Mouse (Mus musculus) hindbrain, embryonic 11.5 days (tissue): ENCODE measurements around the gene Ankrd27. TPM values are rescaled to one million over a fixed set of nuclear protein-coding genes. Genes with fewer than 3 reads are reported as not detected.

ENCODE experiments used
- ATAC-seq: fragments of 200-750 bp; cut with Nextera tagmentation; 2 replicates; pipeline ENCODE4 v1.8.0; 2017; ENCODE audit warnings: mild to moderate bottlenecking, moderate TSS enrichment, moderate library complexity; ENCODE audit not compliant: low FRiP score
- DNase-seq: peaks from one replicate; pipeline ENCODE4 v3.0.0-alpha.2; 2015; ENCODE audit warnings: low spot score
- H3K27ac ChIP-seq: fragments of 300-500 bp; sonication (generic); 2 replicates; pipeline ENCODE4 v1.5.1; 2014; ENCODE audit warnings: mild to moderate bottlenecking, low read depth, low read length
- H3K27me3 ChIP-seq: fragments of 300-500 bp; sonication (generic); 2 replicates; pipeline ENCODE4 v1.6.1; 2014; ENCODE audit warnings: mild to moderate bottlenecking, low read length, moderate library complexity, mixed read lengths; ENCODE audit not compliant: control insufficient read depth, insufficient read depth
- H3K36me3 ChIP-seq: fragments of 300-500 bp; sonication (generic); 2 replicates; pipeline ENCODE4 v1.6.1; 2014; ENCODE audit warnings: mild to moderate bottlenecking, low read length, moderate library complexity, mixed read lengths; ENCODE audit not compliant: control insufficient read depth, insufficient read depth
- H3K4me1 ChIP-seq: fragments of 300-500 bp; sonication (generic); replicated peaks from 2 replicates; pipeline ENCODE4 v1.6.1; 2014; ENCODE audit warnings: low read length, mixed read lengths; ENCODE audit not compliant: control insufficient read depth, insufficient read depth
- H3K4me2 ChIP-seq: fragments of 300-500 bp; sonication (generic); replicated peaks from 2 replicates; pipeline ENCODE4 v1.6.1; 2014; ENCODE audit warnings: mild to moderate bottlenecking, low read depth, low read length
- H3K4me3 ChIP-seq: fragments of 300-500 bp; sonication (generic); 2 replicates; pipeline ENCODE4 v1.5.1; 2014; ENCODE audit warnings: low read depth, low read length
- H3K9ac ChIP-seq: fragments of 300-500 bp; sonication (generic); 2 replicates; pipeline ENCODE4 v1.6.1; 2014; ENCODE audit warnings: low read depth, low read length
- H3K9me3 ChIP-seq: fragments of 300-500 bp; sonication (generic); 2 replicates; pipeline ENCODE4 v1.6.1; 2016; ENCODE audit warnings: low read length; ENCODE audit not compliant: control insufficient read depth
- WGBS: fragments of 180-500 bp; shearing (Covaris S2); extraction: QIAGEN DNeasy Blood & Tissue Kit; methylation state at CpG from one replicate; pipeline ENCODE4 v1.1.7; 2014; 5-methylcytosine and 5-hydroxymethylcytosine counted together
- polyA plus RNA-seq: library from polyadenylated mRNA; unstranded; fragments of >200 nt; fragmentation: Nextera tagmentation; extraction: Ambion mirVana; gene quantifications from 2 replicates; pipeline ENCODE4 v1.2.1, GENCODE M21; 2014

Gene Ankrd27
- polyA plus RNA-seq, 1 experiment from 2014 or later, result 24.3 TPM

- Histone ChIP-seq H3K36me3 (no peaks in the 10 kb centered on the region), H3K4me2 (no peak overlapping the region), H3K9ac (no peak overlapping the region), H3K4me1 (peaks cover 4% of the 10 kb centered on the region), H3K9me3 (no peaks in the 10 kb centered on the region), H3K27ac (no peak overlapping the region), H3K4me3 (no peak overlapping the region), H3K27me3 (peaks cover 26% of the 10 kb centered on the region)
- WGBS, result 80% methylated on average over 5 of the region's 5 CpGs
- DNase-seq (no peak), ATAC-seq (no peak)
Observed at GRCm38 (mm10) chr7:35587728-35588127, 1.7 kb downstream of the Ankrd27 start.

DNA sequence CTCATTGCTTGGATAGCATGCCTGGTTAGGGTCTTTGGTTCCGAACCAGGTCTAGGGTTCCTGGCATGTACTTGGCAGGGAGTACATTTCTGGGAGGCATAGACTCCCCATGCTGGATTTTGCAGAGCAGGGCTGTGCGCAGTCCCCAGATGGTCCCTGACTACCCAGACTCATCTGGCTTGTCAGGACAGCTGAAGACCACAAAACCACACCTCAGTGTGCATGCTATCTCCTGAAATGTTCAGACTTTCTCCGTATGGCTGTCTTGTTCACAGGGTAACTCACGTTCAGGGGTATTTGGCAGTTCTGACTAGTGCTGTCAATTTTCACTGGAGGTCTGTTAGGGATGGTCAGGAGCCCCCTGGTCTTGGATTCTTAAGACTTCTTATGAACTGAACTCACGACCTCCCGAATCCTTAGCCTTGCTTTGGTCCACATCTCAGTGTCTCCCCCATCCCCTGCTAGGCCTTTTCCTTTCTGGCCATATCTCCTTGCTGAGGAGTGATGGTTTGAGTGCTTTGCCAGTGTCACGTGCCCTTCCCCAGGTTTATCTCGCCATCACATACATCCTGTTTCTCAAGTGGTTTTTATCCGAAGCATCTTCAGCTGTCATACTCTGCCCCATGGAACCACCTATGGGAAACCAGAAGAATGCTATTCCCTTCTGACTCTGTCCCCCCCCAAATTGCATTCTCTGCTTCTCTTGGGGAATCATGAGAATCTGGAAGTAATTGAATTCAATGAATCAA is 2.8 kb downstream of the Ankrd27 start:
- H3K4me3 ChIP-seq, result no peak overlapping the region
- no peaks in the 10 kb centered on the region for H3K9me3 ChIP-seq
- ATAC-seq, result no peak
- no peak overlapping the region for H3K4me2 ChIP-seq
- H3K36me3 ChIP-seq, result peaks cover 4% of the 10 kb centered on the region; the same call in 1 of the 2 replicates
- peaks cover 4% of the 10 kb centered on the region for H3K4me1 ChIP-seq
- 90% methylated on average over 9 of the region's 9 CpGs for WGBS
- H3K9ac ChIP-seq, result no peak overlapping the region
- peaks cover 14% of the 10 kb centered on the region for H3K27me3 ChIP-seq
- H3K27ac ChIP-seq, result no peak overlapping the region
- DNase-seq, result no peak

DNA sequence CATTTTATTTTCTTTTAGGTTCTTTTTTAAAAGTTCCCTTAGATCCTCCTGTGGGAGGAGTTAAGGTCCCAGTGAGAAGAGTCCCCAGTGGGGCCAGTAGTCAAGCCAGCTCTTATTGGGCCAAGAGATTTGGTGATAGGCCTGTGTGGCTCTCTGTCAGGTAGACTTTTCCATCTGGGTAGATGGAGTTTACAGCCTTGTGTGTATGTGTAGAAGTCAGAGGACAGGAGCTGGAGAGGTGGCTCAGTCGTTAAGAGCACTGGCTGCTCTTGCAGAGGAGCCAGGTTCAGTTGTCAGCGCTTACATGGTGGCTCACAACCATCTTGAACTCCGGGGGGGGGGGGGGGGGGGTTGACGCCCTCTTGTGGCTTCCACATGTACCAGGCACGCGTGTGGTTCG is 3.4 kb downstream of the Ankrd27 start:
- Histone ChIP-seq H3K9ac (no peak overlapping the region), H3K27ac (no peak overlapping the region), H3K36me3 (peaks cover 4% of the 10 kb centered on the region; the same call in 1 of the 2 replicates), H3K27me3 (peaks cover 8% of the 10 kb centered on the region), H3K4me1 (peaks cover 4% of the 10 kb centered on the region), H3K9me3 (no peaks in the 10 kb centered on the region), H3K4me3 (no peak overlapping the region), H3K4me2 (no peak overlapping the region)
- ATAC-seq (no peak), DNase-seq (no peak)
- WGBS, result 93% methylated on average over 6 of the region's 7 CpGs

DNA sequence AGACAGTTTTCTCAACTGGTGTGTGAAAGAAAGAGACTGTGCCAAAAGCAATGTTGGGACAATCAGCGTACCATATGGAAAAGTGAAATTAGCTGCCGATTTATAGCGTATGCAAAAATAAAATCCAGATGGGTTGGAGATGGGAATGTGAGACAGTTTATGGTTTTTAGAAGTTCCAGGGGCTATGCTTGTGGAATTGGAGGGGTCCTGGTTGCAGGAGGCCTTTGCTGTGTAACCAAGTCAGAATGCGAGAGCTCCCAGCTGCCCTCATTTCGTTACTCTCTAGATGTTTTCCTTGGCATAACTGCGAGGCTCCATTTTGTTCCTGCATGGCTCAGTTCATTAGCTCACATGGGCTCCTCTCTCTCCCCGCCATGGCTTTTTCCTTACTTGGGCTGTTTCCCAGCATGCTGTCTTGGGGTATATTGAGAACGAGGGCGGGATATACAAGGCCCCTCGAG is 4.7 kb downstream of the Ankrd27 start:
- DNase-seq (no peak), ATAC-seq (no peak)
- Histone ChIP-seq H3K4me3 (no peak overlapping the region), H3K9ac (no peak overlapping the region), H3K36me3 (peaks cover 4% of the 10 kb centered on the region; the same call in 1 of the 2 replicates), H3K9me3 (no peaks in the 10 kb centered on the region), H3K4me2 (no peak overlapping the region), H3K27me3 (no peaks in the 10 kb centered on the region), H3K27ac (no peak overlapping the region), H3K4me1 (peaks cover 4% of the 10 kb centered on the region)
- WGBS, result 96% methylated on average over 10 of the region's 10 CpGs

GRCm38 (mm10) chr7:35594311-35594710 is 8.3 kb downstream of the Ankrd27 start:
- Histone ChIP-seq H3K27ac (no peak overlapping the region), H3K36me3 (peaks cover 4% of the 10 kb centered on the region; the same call in 1 of the 2 replicates), H3K4me1 (no peaks in the 10 kb centered on the region), H3K4me2 (no peak overlapping the region), H3K9me3 (no peaks in the 10 kb centered on the region), H3K9ac (no peak overlapping the region), H3K4me3 (no peak overlapping the region), H3K27me3 (no peaks in the 10 kb centered on the region)
- WGBS, result 88% methylated on average over 5 of the region's 5 CpGs
- DNase-seq (no peak), ATAC-seq (no peak)

DNA sequence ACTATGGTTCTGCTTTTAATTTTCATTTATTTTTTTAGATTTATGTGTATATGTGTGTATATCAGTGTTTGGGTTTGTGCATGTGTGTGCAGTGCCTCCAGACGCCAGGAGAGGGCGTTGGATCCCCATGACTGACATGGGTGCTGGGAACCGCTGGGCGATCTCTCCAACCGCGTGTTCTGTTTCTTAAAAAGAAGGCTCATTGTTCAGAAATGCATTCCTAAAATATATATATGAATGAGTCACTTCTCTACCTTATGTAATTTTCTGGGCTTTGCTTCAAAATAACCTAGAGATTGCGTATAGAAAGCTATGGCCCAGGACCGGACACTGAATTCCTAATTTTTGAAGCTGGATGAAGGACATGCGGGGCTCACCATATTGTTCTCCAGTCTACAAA is 13.4 kb downstream of the Ankrd27 start:
- no peak overlapping the region for H3K9ac ChIP-seq
- H3K27ac ChIP-seq, result no peak overlapping the region
- DNase-seq, result no peak
- no peak overlapping the region for H3K4me3 ChIP-seq
- ATAC-seq, result no peak
- no peaks in the 10 kb centered on the region for H3K27me3 ChIP-seq
- no peaks in the 10 kb centered on the region for H3K4me1 ChIP-seq
- no peaks in the 10 kb centered on the region for H3K36me3 ChIP-seq
- WGBS, result 95% methylated on average over 9 of the region's 9 CpGs
- H3K4me2 ChIP-seq, result no peak overlapping the region
- H3K9me3 ChIP-seq, result no peaks in the 10 kb centered on the region

- no peaks in the 10 kb centered on the region for H3K4me1 ChIP-seq
- no peaks in the 10 kb centered on the region for H3K27me3 ChIP-seq
- DNase-seq, result no peak
- ATAC-seq, result no peak
- H3K9me3 ChIP-seq, result no peaks in the 10 kb centered on the region
- no peak overlapping the region for H3K4me3 ChIP-seq
- no peaks in the 10 kb centered on the region for H3K36me3 ChIP-seq
- 93% methylated on average over 10 of the region's 10 CpGs for WGBS
- H3K27ac ChIP-seq, result no peak overlapping the region
- H3K4me2 ChIP-seq, result no peak overlapping the region
- no peak overlapping the region for H3K9ac ChIP-seq
Observed at GRCm38 (mm10) chr7:35600031-35600430, 14.0 kb downstream of the Ankrd27 start.

DNA sequence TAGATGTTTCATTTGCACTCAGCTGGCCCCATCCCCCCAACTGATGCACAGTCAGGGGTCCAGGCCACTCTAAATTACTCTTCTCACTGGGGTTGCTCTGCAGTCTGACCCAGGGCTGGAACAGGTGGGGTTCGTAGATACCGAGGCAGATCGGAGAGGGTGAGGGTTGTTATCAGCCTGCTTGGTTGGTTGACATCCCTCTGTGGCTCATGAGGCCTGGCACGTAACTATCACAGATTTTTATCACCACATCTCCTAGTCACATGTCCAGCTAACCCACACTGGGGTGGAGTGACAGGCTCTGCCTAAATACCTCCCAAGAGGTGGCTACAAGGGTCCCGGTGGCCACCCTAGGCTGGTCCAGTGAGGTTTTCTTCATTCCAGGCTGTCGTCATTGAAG is 15.1 kb downstream of the Ankrd27 start:
- Histone ChIP-seq H3K4me2 (no peak overlapping the region), H3K36me3 (no peaks in the 10 kb centered on the region), H3K9me3 (no peaks in the 10 kb centered on the region), H3K4me1 (no peaks in the 10 kb centered on the region), H3K27ac (no peak overlapping the region), H3K4me3 (no peak overlapping the region), H3K9ac (no peak overlapping the region), H3K27me3 (no peaks in the 10 kb centered on the region)
- 91% methylated on average over 6 of the region's 6 CpGs for WGBS
- DNase-seq (no peak), ATAC-seq (no peak)

- 96% methylated on average over 5 of the region's 5 CpGs for WGBS
- Histone ChIP-seq H3K9ac (no peak overlapping the region), H3K4me1 (no peaks in the 10 kb centered on the region), H3K4me2 (no peak overlapping the region), H3K27me3 (no peaks in the 10 kb centered on the region), H3K9me3 (no peaks in the 10 kb centered on the region), H3K27ac (no peak overlapping the region), H3K4me3 (no peak overlapping the region), H3K36me3 (0 out of 2 replicates have a peak, but pooled peaks cover 2% of the 10 kb centered on the region)
- no peak for DNase-seq
- ATAC-seq, result no peak
Observed at GRCm38 (mm10) chr7:35602766-35603165, 16.7 kb downstream of the Ankrd27 start.
